Mouse (Mus musculus): ENCODE measurements around the gene Myo15. TPM values are rescaled to one million over a fixed set of nuclear protein-coding genes. Genes with fewer than 3 reads are reported as not detected.
"Not testable (repeated sequence)": the region's sequence is repeated elsewhere in the genome, so short reads cannot be mapped to it uniquely, and the experiment has no call there.

Gene Myo15
- total RNA-seq, 2 experiments from 2014 or later: 0.10 TPM

GRCm38 (mm10) chr11:60540002-60540610 is 71.0 kb downstream of the Myo15 start:
- DNase-seq (ENCODE audit: low spot score in 2 of 2): peak in 1 of 2 experiments; percentile 59
- Histone ChIP-seq H3K27ac (peak overlapping the region; percentile 50), H3K4me3 (peak overlapping the region; percentile 77)
- TF ChIP-seq CTCF (conservative IDR thresholded peaks at IDR 0.05): no peak

- no peak for DNase-seq (ENCODE audit: low spot score in 2 of 2)
- TF ChIP-seq CTCF (conservative IDR thresholded peaks at IDR 0.05): no peak
- peak overlapping the region; percentile 77 for H3K4me3 ChIP-seq
- H3K27ac ChIP-seq: peak overlapping the region; percentile 50; the same call in 1 of the 2 replicates
Measured at GRCm38 (mm10) chr11:60540761-60541160, 71.6 kb downstream of the Myo15 start.

GRCm38 (mm10) chr11:60541831-60542230 is 72.7 kb downstream of the Myo15 start:
- DNase-seq (ENCODE audit: low spot score in 2 of 2): no peak
- H3K27ac ChIP-seq: no peak overlapping the region
- no peak overlapping the region for H3K4me3 ChIP-seq
- TF ChIP-seq CTCF (conservative IDR thresholded peaks at IDR 0.05): no peak

- H3K27ac ChIP-seq; DNase-seq (ENCODE audit: low spot score in 2 of 2); H3K4me3 ChIP-seq: not testable (repeated sequence)
Measured at GRCm38 (mm10) chr11:60543211-60543610, 74.1 kb downstream of the Myo15 start.

- no peak overlapping the region; the same call in 1 of the 2 replicates for H3K27ac ChIP-seq
- no peak for DNase-seq (ENCODE audit: low spot score in 2 of 2)
- no peak overlapping the region for H3K4me3 ChIP-seq
- no peak for TF ChIP-seq CTCF (conservative IDR thresholded peaks at IDR 0.05)
Measured at GRCm38 (mm10) chr11:60545433-60545832, 76.3 kb downstream of the Myo15 start.

- DNase-seq (ENCODE audit: low spot score in 2 of 2): no peak
- TF ChIP-seq CTCF (conservative IDR thresholded peaks at IDR 0.05): no peak
- Histone ChIP-seq H3K4me3 (no peak overlapping the region), H3K27ac (no peak overlapping the region)
Measured at GRCm38 (mm10) chr11:60548112-60548511, 79.0 kb downstream of the Myo15 start.

- no peak for DNase-seq (ENCODE audit: low spot score in 2 of 2)
Measured at GRCm38 (mm10) chr11:60553091-60553490, 84.0 kb downstream of the Myo15 start.

GRCm38 (mm10) chr11:60557675-60558074 is 88.5 kb downstream of the Myo15 start:
- no peak for DNase-seq (ENCODE audit: low spot score in 2 of 2)
- Histone ChIP-seq H3K4me3 (no peak overlapping the region), H3K27ac (no peak overlapping the region)
- no peak for TF ChIP-seq CTCF (conservative IDR thresholded peaks at IDR 0.05)

More at GRCm38 (mm10) chr11:60553091-60553490, 84.0 kb downstream of the Myo15 start:
- no peak for TF ChIP-seq CTCF (conservative IDR thresholded peaks at IDR 0.05)
- H3K27ac ChIP-seq: no peak overlapping the region
- no peak overlapping the region for H3K4me3 ChIP-seq

- peak; percentile 60 to 68 for DNase-seq (ENCODE audit: low spot score in 2 of 2)
- TF ChIP-seq CTCF (conservative IDR thresholded peaks at IDR 0.05): peak; percentile 97
Measured at GRCm38 (mm10) chr11:60559342-60559741, 90.2 kb downstream of the Myo15 start.

GRCm38 (mm10) chr11:60574006-60574405 is 104.9 kb downstream of the Myo15 start:
- H3K27ac ChIP-seq; H3K4me3 ChIP-seq; DNase-seq (ENCODE audit: low spot score in 2 of 2): not testable (repeated sequence)

More at GRCm38 (mm10) chr11:60559342-60559741, 90.2 kb downstream of the Myo15 start:
- H3K4me3 ChIP-seq: no peak overlapping the region
- no peak overlapping the region for H3K27ac ChIP-seq

Other genes with a start within 250 kb of the Myo15 start
- 10 to 100 TPM; 64.2 to 70.8 TPM for gene Srebf1, start 246.8 kb upstream of the Myo15 start, total RNA-seq (2021)
- 100 to 1,000 TPM; 180 to 189 TPM for gene Tom1l2, start 116.4 kb upstream of the Myo15 start, total RNA-seq (2021)
- 1 to 10 TPM; 6.4 to 8.0 TPM for gene Drc3, start 116.0 kb upstream of the Myo15 start, total RNA-seq (2021)
- 10 to 100 TPM; 48.8 to 51.1 TPM for gene Gid4, start 52.2 kb upstream of the Myo15 start, total RNA-seq (2021)
- 10 to 100 TPM; 27.3 to 32.7 TPM for gene Atpaf2, start 50.9 kb upstream of the Myo15 start, total RNA-seq (2021)
- gene Drg2, start 14.7 kb upstream of the Myo15 start, total RNA-seq (2021): 10 to 100 TPM; 77.1 to 79.4 TPM
- gene Alkbh5, start 67.0 kb downstream of the Myo15 start, total RNA-seq (2021): 10 to 100 TPM; 52.0 to 56.6 TPM
- gene Llgl1, start 230.4 kb downstream of the Myo15 start, total RNA-seq (2021): 10 to 100 TPM; 43.0 to 43.3 TPM